Mouse (Mus musculus) midbrain, embryonic 15.5 days (tissue): ENCODE measurements at regions not wholly inside any gene's neighbourhood (a gene's known extent, or its start where the extent isn't known, plus 50 kb on each side); places are given as distances from the start of the nearest gene placed in this dataset.

ENCODE experiments used
- ATAC-seq: fragments of 200-750 bp; cut with Nextera tagmentation; replicated peaks from 2 replicates; pipeline ENCODE4 v1.8.0; 2017; ENCODE audit warnings: moderate TSS enrichment
- H3K27ac ChIP-seq: fragments of 300-500 bp; sonication (generic); 2 replicates; pipeline ENCODE4 v1.5.1; 2015; ENCODE audit warnings: mild to moderate bottlenecking, inconsistent platforms
- H3K27me3 ChIP-seq: fragments of 300-500 bp; sonication (generic); replicated peaks from 2 replicates; pipeline ENCODE4 v1.6.1; 2015; ENCODE audit warnings: inconsistent platforms
- H3K36me3 ChIP-seq: fragments of 300-500 bp; sonication (generic); replicated peaks from 2 replicates; pipeline ENCODE4 v1.6.1; 2015; ENCODE audit warnings: inconsistent platforms
- H3K4me1 ChIP-seq: fragments of 300-500 bp; sonication (generic); 2 replicates; pipeline ENCODE4 v1.6.1; 2015; ENCODE audit warnings: inconsistent platforms
- H3K4me2 ChIP-seq: fragments of 300-500 bp; sonication (generic); 2 replicates; pipeline ENCODE4 v1.6.1; 2015; ENCODE audit warnings: inconsistent platforms, mild to moderate bottlenecking, moderate library complexity
- H3K4me3 ChIP-seq: fragments of 300-500 bp; sonication (generic); 2 replicates; pipeline ENCODE4 v1.5.1; 2015; ENCODE audit warnings: mild to moderate bottlenecking, inconsistent platforms
- H3K9ac ChIP-seq: fragments of 300-500 bp; sonication (generic); 2 replicates; pipeline ENCODE4 v1.6.1; 2015; ENCODE audit warnings: mild to moderate bottlenecking, inconsistent platforms
- H3K9me3 ChIP-seq: fragments of 300-500 bp; sonication (generic); 2 replicates; pipeline ENCODE4 v1.6.1; 2016; ENCODE audit warnings: inconsistent platforms
- WGBS: fragments of 180-500 bp; shearing (Covaris S2); methylation state at CpG from one replicate; pipeline ENCODE4 v1.1.7; 2015; ENCODE audit warnings: mixed read lengths; 5-methylcytosine and 5-hydroxymethylcytosine counted together

DNA sequence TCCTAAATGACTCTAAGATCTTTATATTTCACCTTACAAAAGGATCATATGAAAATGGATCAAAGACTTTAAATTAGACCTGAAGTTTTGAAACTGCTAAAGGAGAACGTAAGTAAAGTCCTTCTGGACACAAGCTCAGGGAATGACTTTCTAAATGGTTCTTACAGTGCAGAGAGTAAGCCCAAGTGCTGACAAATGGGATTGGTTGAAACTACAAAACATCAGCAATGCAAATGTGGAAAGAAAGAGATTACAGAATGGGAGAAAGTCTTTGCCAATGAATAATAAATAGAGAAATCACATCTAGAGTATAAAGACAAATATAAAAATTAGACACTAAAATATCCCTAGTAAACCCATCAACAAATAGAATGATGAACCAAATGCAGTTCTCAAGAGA lies 263.9 kb downstream of the Atp10a start:
- Histone ChIP-seq H3K4me2 (no peak overlapping the region), H3K9ac (no peak overlapping the region), H3K4me1 (no peaks in the 10 kb centered on the region), H3K27ac (no peak overlapping the region), H3K36me3 (no peaks in the 10 kb centered on the region), H3K27me3 (no peaks in the 10 kb centered on the region), H3K9me3 (no peaks in the 10 kb centered on the region), H3K4me3 (no peak overlapping the region)
- WGBS: 76% methylated on average over 1 of the region's 1 CpGs
- ATAC-seq: no peak

DNA sequence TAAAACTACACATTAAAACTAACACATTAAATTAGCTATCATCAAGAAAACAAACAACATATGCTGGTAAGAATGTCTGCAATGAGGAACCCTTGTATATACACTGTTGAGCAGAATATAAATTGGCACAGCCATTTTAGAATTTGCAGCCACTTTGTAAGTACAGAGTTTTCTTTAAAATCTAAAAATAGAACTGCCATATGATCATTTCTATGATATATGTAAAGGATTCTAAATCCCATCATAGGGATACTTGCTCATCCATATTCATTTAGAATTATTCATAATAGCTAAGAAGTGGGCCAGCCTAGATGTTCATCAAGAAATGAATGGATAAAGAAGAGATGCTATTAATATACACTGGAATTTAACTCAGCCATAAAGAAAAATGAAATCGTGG lies 264.3 kb downstream of the Atp10a start:
- Histone ChIP-seq H3K4me3 (no peak overlapping the region), H3K27ac (no peak overlapping the region), H3K9ac (no peak overlapping the region), H3K9me3 (no peaks in the 10 kb centered on the region), H3K27me3 (no peaks in the 10 kb centered on the region), H3K36me3 (no peaks in the 10 kb centered on the region), H3K4me1 (no peaks in the 10 kb centered on the region), H3K4me2 (no peak overlapping the region)
- ATAC-seq: no peak
- 79% methylated on average over 1 of the region's 1 CpGs for WGBS

DNA sequence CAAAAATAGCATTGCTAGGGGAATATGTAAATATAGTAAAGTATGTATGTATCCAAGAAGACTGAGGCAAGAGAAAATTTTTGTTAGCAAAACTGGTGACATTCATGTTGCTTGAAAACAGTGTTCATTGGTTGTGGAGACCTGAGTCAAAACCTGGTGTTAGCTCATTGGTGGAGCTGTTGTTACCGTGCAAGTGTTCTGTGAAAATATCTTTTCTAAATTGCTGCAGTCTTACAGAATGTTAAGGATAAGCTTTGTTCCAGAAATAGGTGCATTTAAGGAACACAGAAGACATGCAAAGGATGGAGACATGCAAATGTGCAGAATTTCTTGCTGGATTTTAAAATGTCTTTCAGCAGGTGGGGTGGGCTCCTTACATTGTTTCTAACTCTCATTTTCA lies 269.0 kb downstream of the Atp10a start:
- H3K4me2 ChIP-seq: no peak overlapping the region
- no peak overlapping the region for H3K9ac ChIP-seq
- H3K9me3 ChIP-seq: no peaks in the 10 kb centered on the region
- H3K4me3 ChIP-seq: no peak overlapping the region
- no peak for ATAC-seq
- no peaks in the 10 kb centered on the region for H3K4me1 ChIP-seq
- H3K27me3 ChIP-seq: no peaks in the 10 kb centered on the region
- H3K27ac ChIP-seq: no peak overlapping the region
- H3K36me3 ChIP-seq: no peaks in the 10 kb centered on the region
- 90% methylated on average over 1 of the region's 1 CpGs for WGBS

DNA sequence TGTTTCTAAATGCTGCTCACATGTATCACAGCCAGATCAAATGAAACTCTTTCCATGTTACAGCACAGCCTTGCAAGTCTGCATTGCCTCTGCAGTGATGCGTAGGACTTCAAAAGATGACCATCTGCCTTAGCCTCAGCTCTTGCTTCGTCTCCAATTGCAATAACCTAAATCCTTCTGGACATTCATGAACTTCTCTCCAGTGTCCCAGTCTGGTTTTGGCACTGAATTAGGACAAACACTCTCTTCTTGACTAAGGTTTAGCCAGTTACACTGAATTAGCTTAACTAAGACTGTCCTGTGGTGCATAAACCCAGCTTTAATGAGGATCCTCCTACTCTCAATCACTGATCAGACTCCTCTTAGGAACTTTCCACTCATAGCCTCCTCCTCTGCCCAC lies 269.4 kb downstream of the Atp10a start:
- H3K9ac ChIP-seq: no peak overlapping the region
- no peaks in the 10 kb centered on the region for H3K36me3 ChIP-seq
- no peak overlapping the region for H3K4me2 ChIP-seq
- ATAC-seq: no peak
- H3K4me1 ChIP-seq: no peaks in the 10 kb centered on the region
- no peak overlapping the region for H3K4me3 ChIP-seq
- H3K27ac ChIP-seq: no peak overlapping the region
- WGBS: 86% methylated on average over 2 of the region's 2 CpGs
- no peaks in the 10 kb centered on the region for H3K27me3 ChIP-seq
- no peaks in the 10 kb centered on the region for H3K9me3 ChIP-seq

DNA sequence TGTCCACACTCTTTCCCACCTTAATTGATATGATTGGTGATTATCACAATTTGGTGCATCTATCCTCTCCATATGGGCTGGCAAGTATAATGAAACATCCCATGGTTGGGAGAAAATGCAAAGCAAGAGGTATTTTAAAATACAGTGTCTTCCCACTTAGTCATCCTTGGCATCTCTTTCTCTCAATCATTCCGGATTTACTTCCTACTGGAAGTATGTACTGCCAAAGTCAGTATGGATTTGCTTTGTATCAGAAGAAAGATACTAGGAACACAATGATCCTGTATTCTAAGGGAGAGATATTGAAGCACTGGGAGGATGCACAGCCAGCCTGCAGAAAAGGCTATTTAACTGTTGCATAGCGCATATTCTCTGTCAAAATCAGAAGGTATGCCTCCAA lies 271.1 kb upstream of the Ube3a start:
- H3K4me1 ChIP-seq: no peaks in the 10 kb centered on the region
- 82% methylated on average over 2 of the region's 2 CpGs for WGBS
- no peak overlapping the region for H3K4me3 ChIP-seq
- no peak overlapping the region for H3K4me2 ChIP-seq
- no peak overlapping the region for H3K9ac ChIP-seq
- no peaks in the 10 kb centered on the region for H3K36me3 ChIP-seq
- no peaks in the 10 kb centered on the region for H3K9me3 ChIP-seq
- no peak overlapping the region for H3K27ac ChIP-seq
- no peaks in the 10 kb centered on the region for H3K27me3 ChIP-seq
- no peak for ATAC-seq

DNA sequence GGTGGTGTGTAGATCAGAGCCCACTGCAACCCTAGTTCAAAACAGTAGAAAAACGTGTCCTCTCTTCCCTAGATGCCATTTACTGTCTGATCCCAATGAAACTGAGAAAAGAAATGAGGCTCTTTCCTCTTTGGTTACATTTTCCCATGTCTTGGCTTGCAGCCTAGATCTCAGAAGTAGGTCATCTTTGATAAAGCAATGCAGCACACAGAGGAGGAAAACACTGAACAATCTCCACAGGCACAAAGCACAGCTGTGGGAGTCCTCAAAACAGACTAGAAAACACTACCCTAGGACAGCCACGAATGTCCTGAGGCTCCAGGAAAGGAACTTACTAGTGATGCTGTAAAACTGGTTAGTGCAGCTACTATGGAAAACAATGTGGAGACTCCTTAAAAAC lies 221.4 kb upstream of the Ube3a start:
- Histone ChIP-seq H3K4me2 (no peak overlapping the region), H3K27ac (no peak overlapping the region), H3K4me3 (no peak overlapping the region), H3K9me3 (no peaks in the 10 kb centered on the region), H3K36me3 (no peaks in the 10 kb centered on the region), H3K27me3 (no peaks in the 10 kb centered on the region), H3K4me1 (no peaks in the 10 kb centered on the region), H3K9ac (no peak overlapping the region)
- no peak for ATAC-seq
- 63% methylated on average over 2 of the region's 2 CpGs for WGBS

DNA sequence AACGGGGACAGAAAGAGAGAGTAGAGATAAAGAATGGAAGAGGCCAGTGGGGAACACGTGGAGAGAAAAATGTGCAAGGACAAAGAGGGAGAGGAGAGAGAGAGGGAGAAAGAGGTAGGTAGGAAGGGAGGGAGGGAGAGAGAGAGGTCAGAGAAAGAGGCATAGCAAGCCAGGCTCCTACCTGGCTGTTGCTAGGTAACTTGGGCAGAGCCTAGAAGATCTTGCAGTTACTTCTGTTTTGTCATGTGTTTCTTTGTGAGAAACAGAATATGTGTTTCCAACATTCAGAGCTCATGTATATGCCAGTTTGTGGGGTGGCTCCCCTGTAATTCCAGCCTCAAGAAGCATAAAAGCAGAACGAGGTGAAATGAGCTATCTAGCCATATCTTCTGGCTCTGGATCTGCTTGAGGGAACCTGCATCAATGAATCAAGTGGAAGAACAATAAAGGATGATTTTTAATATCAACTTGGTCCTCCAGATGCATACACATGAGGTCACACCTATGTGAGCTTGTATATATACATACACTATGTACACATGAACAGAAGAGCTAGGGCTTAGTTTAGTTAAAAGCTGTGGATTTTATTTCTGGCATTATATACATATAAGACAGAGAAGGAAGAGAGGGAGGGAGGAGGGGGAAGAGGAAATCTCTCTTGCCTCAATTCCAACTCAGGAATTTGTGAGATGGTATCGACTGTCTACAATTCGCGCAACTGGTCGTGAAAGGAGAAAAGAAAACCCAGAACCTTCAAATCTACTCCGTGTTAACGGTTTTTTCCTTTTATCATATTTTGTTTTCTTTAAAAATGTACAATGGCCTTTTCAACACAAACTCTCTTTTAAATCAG lies 214.9 kb upstream of the Ube3a start:
- peak; percentile 74 for ATAC-seq
- no peaks in the 10 kb centered on the region for H3K27me3 ChIP-seq
- H3K36me3 ChIP-seq: no peaks in the 10 kb centered on the region
- H3K4me3 ChIP-seq: no peak overlapping the region
- H3K4me2 ChIP-seq: no peak overlapping the region
- WGBS: 72% methylated on average over 9 of the region's 9 CpGs
- no peak overlapping the region for H3K9ac ChIP-seq
- peak overlapping the region; percentile 61 for H3K27ac ChIP-seq
- no peaks in the 10 kb centered on the region for H3K9me3 ChIP-seq
- H3K4me1 ChIP-seq: peaks cover 13% of the 10 kb centered on the region

DNA sequence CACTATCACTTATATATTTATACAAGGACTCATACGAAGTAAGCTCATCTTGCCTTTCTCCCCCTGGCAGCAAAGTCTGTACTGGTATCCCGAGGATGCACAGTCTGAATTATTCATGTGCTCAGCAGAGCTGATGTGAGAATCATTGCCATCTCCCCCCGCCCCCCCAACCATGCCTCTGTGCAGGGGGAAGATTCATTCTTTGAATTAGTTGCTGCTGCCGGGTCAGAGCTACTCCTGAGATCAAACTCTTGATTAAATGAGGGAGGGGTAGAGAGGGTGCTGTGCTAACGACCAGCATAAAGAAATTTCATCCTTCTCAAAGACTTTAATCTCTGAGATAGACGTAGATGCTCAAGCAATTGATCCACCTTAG lies 214.3 kb upstream of the Ube3a start:
- Histone ChIP-seq H3K27ac (peak overlapping the region; percentile 61), H3K9ac (no peak overlapping the region), H3K27me3 (no peaks in the 10 kb centered on the region), H3K36me3 (no peaks in the 10 kb centered on the region), H3K4me3 (no peak overlapping the region), H3K9me3 (no peaks in the 10 kb centered on the region), H3K4me1 (peaks cover 13% of the 10 kb centered on the region), H3K4me2 (no peak overlapping the region)
- peak; percentile 96 for ATAC-seq
- WGBS: 20% methylated on average over 6 of the region's 6 CpGs

DNA sequence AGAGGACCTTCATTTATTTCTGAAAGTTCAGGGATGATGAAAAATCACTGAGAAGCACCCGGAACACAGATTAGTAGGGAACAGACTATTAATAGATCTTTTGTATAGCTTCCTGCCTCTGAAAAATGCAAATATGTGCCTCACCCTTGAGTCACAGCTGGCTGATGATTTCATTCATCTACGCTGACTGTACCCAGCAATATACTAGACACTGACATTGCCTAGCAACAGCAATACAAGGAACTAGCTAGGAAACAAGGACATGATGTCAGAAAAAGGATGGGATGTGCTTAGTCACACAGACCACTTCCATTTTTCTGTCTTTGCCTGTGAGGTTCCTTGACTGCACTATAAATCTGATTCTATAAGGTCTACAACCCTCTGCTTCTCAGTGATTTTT lies 201.1 kb upstream of the Ube3a start:
- Histone ChIP-seq H3K36me3 (no peaks in the 10 kb centered on the region), H3K4me3 (no peak overlapping the region), H3K27me3 (no peaks in the 10 kb centered on the region), H3K4me1 (0 out of 2 replicates have a peak, but pooled peaks cover 4% of the 10 kb centered on the region), H3K4me2 (no peak overlapping the region), H3K9me3 (no peaks in the 10 kb centered on the region), H3K9ac (no peak overlapping the region), H3K27ac (peak overlapping the region; percentile 34; the same call in 1 of the 2 replicates)
- ATAC-seq: peak; percentile 91
- WGBS: 32% methylated on average over 2 of the region's 2 CpGs
